Mouse (Mus musculus) embryonic fibroblast, embryonic 13.5 days (primary cell): ENCODE measurements around the gene Iqschfp.

Experiments used
- CTCF ChIP-seq: IDR thresholded peaks from 2 replicates; pipeline ENCODE4 v1.5.1; 2011; ENCODE audit warnings: mild to moderate bottlenecking, control low read depth, low read length, moderate library complexity, borderline replicate concordance; ENCODE audit not compliant: insufficient read depth
- POLR2A ChIP-seq: IDR thresholded peaks from 2 replicates; pipeline ENCODE4 v1.6.1; 2011; ENCODE audit warnings: low read depth, mild to moderate bottlenecking, control low read depth, low read length, moderate library complexity

GRCm38 (mm10) chr3:68563922-68564321, 671.9 kb downstream of the Iqschfp start:
- TF ChIP-seq CTCF (no peak), POLR2A (no peak)
